Mouse (Mus musculus) stomach, postnatal 0 days (tissue): ENCODE results near the gene Tmem104.

Experiments used
- CTCF ChIP-seq: IDR thresholded peaks from 2 replicates; pipeline ENCODE4 v1.5.1; 2016; ENCODE audit warnings: antibody characterized with exemption, low read depth, mild to moderate bottlenecking, moderate library complexity
- EP300 ChIP-seq: optimal IDR thresholded peaks from 2 replicates; pipeline ENCODE3; 2016; ENCODE audit warnings: antibody characterized with exemption

DNA sequence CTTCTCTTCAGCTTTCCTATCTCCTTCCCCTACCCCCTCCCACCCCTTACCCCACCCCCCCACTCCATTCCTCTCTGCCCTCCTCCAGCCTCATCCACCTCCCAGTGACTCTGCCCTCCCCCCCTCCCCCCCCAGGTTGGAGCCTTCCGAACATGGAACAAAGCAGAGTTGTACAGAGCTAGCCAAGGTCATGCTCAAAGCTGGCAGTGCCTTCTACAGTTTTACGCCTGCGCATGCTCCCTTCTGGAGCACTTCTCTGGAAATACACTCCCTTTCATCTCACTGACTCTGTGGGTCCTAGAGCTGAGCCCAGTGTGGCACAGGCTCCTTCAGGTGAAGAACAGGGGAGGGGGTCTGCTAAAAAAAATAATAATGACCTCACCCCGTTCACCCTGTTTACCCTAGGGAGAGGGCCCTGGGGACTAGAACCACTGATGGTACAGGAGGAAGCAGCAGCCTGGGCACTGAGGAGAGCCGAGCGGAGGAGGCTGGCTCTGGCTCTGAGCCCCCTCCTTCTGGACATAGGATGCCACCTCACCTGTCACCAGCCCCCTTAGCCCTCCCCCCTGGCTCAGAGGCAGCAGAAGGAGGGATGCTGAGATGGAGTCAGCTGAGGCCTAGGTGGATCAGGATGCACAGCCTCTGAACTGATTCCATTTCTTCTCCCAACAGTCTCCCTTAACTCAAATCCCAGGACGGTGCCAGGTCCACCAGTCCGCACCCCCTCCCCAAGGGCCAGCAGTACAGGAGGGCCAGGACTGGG is 95.6 kb downstream of the Tmem104 start:
- TF ChIP-seq CTCF (no peak), EP300 (no peak)
